Mouse (Mus musculus) liver, embryonic 14.5 days (tissue): Measurements from ENCODE around the gene Cpeb3.

ENCODE experiments used
- CTCF ChIP-seq: IDR thresholded peaks from 2 replicates; pipeline ENCODE4 v1.5.1; 2016; ENCODE audit warnings: antibody characterized with exemption, low read depth, control low read depth
- EP300 ChIP-seq: IDR thresholded peaks from 2 replicates; pipeline ENCODE4 v1.6.1; 2016; ENCODE audit warnings: antibody characterized with exemption, low read depth

DNA sequence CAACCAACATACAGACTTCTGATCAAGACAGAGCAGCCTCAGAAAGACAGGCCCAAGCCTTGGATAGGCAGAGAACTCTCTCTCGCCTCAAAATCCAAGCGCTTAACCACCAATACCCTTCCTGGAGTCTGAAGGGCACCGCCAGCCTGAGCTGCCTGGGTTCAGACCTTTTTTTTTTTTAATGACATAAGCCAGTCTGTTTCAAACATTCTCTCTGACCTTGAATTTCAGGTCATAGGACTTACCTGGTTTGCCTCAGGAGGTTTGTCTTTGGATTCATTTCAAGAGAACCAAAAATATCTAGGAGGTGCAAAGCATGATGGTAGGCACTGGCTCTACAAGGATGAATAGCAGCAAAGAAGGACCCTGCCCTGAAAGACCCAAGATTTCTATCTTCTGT, 134.1 kb downstream of the Cpeb3 start:
- TF ChIP-seq CTCF: no peak
- no peak for TF ChIP-seq EP300
